Mouse (Mus musculus) embryonic fibroblast, embryonic 13.5 days (primary cell): ENCODE data around the gene Steap3. TPM values are rescaled to one million over a fixed set of nuclear protein-coding genes. Genes with fewer than 3 reads are reported as not detected.

Experiments used
- H3K27ac ChIP-seq: 2 replicates; pipeline ENCODE4 v1.5.1; 2012; ENCODE audit warnings: low read length, control low read depth, inconsistent platforms; ENCODE audit not compliant: insufficient read depth
- H3K4me1 ChIP-seq: 2 replicates; pipeline ENCODE4 v1.6.1; 2011; ENCODE audit warnings: low read length; ENCODE audit not compliant: control insufficient read depth, insufficient read depth
- H3K4me3 ChIP-seq: 2 replicates; pipeline ENCODE4 v1.5.1; 2011; ENCODE audit warnings: mild to moderate bottlenecking, control low read depth, low read length; ENCODE audit not compliant: insufficient read depth
- CTCF ChIP-seq: IDR thresholded peaks from 2 replicates; pipeline ENCODE4 v1.5.1; 2011; ENCODE audit warnings: mild to moderate bottlenecking, control low read depth, low read length, moderate library complexity, borderline replicate concordance; ENCODE audit not compliant: insufficient read depth
- POLR2A ChIP-seq: IDR thresholded peaks from 2 replicates; pipeline ENCODE4 v1.6.1; 2011; ENCODE audit warnings: low read depth, mild to moderate bottlenecking, control low read depth, low read length, moderate library complexity
- polyA plus RNA-seq: library from polyadenylated mRNA; stranded (reverse); fragments of >200 nt; gene quantifications from 2 replicates; pipeline ENCODE4 v1.2.4, GENCODE M21; 2011; ENCODE audit warnings: low read depth; ENCODE audit not compliant: missing spikeins, insufficient read length

Steap3 gene
- polyA plus RNA-seq, 1 experiment: 23.2 TPM

DNA sequence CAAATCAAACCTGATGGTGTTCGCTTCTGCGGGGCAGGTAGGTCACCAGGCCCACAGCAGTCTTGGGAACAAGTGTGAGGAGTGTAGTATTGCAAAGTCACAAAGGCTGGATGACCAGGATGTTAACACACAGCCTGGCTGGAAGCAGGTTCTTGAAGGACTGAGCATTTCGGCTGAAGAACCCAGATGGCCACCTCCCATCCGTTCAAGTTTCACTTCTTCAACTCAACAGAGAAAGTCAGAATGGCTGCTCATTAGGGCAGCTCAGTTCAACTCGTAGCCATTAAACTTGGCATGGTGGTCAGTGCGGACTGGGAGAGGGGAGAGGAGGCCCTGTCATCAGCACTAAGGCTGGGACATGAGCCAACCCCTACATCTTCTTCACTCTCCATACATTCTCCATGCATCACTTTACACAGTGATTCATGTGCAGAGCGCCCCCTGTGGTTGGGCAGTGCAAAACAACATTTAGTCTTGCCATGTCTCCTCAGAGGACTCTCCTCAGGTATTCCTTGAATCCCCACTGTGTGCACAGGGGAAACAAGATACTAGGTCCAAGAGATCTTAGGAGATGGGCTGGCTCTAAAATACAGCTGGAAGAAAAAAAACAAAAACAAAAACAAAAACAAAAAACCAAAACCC lies 19.9 kb downstream of the Steap3 start:
- H3K4me3 ChIP-seq: no peak overlapping the region
- TF ChIP-seq POLR2A (no peak), CTCF (no peak)
- H3K4me1 ChIP-seq: no peaks in the 10 kb centered on the region
- H3K27ac ChIP-seq: no peak overlapping the region

DNA sequence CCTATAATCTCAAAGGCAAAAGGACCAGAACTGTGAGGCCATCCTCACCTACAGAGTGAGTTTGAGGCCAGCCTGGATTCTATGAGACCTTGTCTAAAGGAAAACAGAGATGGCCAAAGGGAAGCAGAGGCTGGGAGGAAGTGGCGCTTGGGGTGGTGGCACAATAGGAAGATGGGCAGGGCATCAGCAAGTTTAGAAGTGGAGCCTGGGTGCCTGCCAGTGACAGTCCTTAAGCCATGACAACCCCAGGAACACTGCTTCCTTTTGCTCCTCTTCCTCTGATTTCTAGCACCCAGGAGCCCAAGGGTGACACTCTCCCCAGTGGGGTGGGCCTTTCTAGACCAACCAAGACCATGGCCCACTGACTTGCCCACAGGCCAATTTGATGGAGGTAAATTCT lies 21.3 kb downstream of the Steap3 start:
- no peaks in the 10 kb centered on the region for H3K4me1 ChIP-seq
- no peak overlapping the region for H3K4me3 ChIP-seq
- TF ChIP-seq POLR2A (no peak), CTCF (no peak)
- no peak overlapping the region for H3K27ac ChIP-seq

DNA sequence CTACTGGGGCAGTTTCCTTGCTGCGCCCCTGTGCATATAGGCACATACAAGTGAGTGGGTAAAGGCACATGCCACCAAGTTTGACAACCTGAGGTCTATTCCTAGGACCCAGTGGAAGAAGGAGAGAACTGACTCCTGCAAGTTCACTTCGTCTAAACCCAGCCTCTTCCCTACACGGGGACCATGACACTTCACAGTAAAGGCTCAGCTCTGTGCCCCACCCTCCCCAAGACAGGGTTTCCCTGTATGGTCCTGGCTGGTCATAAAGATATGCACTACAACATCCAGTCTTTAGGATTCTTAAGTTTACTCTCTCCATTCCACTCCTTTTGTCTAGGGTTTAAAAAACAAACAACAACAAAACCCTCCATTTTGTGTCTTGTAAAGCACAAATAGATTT lies 21.9 kb downstream of the Steap3 start:
- Histone ChIP-seq H3K4me3 (no peak overlapping the region), H3K4me1 (no peaks in the 10 kb centered on the region)
- no peak for TF ChIP-seq CTCF
- no peak for TF ChIP-seq POLR2A

DNA sequence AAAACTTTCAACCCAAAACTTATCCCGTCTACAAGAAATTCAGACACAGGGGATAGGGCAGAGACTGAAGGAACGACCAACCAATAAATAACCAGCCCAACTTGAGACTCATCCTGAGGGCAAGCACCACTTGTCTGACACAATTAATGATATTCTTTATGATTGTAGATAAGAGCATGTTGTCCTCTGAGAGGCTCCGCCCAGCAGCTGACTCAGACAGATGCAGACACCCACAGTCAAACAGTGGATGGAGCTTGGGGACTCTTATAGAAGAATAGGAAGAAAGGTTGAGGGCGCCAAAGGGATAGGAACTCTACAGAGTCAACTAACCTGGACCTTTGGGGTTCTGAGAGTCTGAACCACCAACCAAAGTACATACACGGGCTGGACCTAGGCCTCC lies 22.7 kb downstream of the Steap3 start:
- Histone ChIP-seq H3K4me1 (no peaks in the 10 kb centered on the region), H3K27ac (no peak overlapping the region)
- TF ChIP-seq CTCF (no peak), POLR2A (no peak)

More for the DNA sequence above, 21.9 kb downstream of the Steap3 start:
- no peak overlapping the region for H3K27ac ChIP-seq

DNA sequence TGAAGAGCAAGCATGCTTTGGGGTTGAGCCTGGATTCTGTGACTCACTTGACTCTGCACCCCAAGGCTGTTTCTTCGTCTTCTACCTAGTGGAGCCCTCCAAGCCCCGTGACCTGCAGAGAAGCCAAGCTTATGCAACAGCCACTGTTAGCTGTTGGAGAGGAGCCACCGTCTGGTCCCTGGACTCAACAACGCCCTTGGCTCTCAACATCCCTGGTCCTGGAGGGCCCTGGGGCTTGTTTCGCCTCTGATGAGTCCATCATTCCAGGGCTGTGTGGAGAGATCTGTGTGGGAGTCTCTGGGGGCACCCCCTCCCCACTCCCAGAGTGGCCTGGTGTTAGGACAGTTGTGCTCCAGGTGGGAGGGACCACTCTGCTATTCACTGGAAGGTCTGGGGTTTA lies 24.3 kb downstream of the Steap3 start:
- no peak overlapping the region for H3K4me3 ChIP-seq
- H3K4me1 ChIP-seq: no peaks in the 10 kb centered on the region
- peak overlapping the region; percentile 63 for H3K27ac ChIP-seq
- TF ChIP-seq CTCF (no peak), POLR2A (no peak)

More for the DNA sequence above, 22.7 kb downstream of the Steap3 start:
- H3K4me3 ChIP-seq: no peak overlapping the region

DNA sequence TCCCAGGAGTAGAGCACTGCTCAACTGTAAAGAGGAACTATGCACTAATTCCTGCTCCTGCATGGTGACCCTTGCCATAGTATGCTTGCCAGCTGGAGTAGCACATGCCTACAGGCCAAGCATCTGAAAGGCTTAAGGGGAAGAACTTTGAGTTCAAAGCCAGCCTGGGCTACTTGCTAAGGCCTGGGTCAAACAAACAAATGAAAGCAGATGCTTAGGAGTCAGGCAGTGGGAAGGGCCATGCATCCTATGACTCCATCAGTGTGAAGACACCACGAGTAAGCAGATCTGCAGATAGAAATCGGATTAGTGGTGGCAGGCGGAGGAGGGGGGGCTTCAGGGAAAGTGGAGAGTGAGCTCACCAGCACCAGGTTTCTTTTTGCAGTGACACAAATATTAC lies 25.2 kb downstream of the Steap3 start:
- H3K27ac ChIP-seq: no peak overlapping the region; the same call in 1 of the 2 replicates
- no peaks in the 10 kb centered on the region for H3K4me1 ChIP-seq
- TF ChIP-seq POLR2A (no peak), CTCF (no peak)
- H3K4me3 ChIP-seq: no peak overlapping the region

DNA sequence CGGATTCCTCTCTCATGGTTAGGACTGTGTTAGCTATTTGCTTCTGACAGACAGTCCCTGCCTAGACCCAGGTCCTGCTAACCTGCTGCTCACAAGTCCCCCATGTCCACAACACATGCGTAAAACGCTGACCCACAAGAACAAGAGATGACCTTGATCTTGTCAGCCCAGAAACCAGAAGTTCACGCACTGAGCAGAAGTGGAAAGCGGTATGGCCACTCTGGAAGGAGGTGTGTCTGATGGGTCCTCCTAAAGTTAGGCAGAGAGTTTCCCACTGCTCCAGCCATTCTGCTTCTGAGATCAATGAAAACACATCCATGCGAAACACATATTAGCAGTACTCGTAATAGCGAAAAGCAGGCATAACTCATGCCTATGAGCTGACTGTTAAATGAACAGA lies 25.6 kb downstream of the Steap3 start:
- no peaks in the 10 kb centered on the region for H3K4me1 ChIP-seq
- H3K27ac ChIP-seq: no peak overlapping the region
- no peak for TF ChIP-seq CTCF
- TF ChIP-seq POLR2A: no peak
- H3K4me3 ChIP-seq: no peak overlapping the region

DNA sequence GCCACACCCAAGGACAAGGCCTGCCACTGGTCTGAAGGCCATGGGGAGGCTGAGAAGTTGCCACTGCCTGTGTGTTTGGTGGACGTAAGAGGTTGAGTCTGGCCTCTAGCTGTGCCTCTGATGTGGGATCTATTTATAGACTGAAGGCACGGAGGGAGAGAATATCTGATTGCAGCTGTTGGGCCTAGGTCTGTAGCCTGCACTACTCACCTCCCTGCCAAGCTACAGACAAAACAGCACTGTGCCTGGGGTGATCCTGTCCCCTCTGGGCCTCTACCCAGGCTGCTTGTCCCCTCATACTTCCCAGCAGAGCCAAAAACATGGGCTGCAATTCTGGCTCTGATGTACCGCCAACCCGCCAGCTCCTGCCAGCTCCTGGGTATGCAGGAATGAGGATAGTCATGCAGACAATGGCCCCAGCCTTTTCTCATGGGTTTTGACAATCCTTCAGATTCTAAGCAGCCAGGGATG lies 26.8 kb downstream of the Steap3 start:
- Histone ChIP-seq H3K27ac (no peak overlapping the region; the same call in 1 of the 2 replicates), H3K4me3 (no peak overlapping the region), H3K4me1 (no peaks in the 10 kb centered on the region)
- TF ChIP-seq CTCF: no peak
- no peak for TF ChIP-seq POLR2A

DNA sequence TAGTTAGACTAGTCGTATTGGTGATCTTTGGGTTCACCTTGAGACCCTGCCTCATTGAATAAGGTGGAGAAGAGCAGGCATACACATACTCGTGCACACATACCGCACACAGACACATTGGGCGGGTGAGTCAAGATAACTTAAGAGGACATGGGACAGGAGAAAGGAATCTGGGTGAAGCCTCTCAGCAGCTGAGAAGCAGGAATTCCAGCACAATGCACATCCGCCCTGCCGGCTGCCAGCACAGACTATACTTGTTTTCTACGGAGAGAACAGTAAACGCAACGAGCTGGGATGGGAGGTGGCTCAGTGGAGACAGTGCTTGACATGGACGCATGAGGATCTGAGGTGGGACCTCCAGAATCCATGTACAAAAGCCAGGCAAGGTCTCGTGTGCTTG lies 27.9 kb downstream of the Steap3 start:
- no peak overlapping the region for H3K27ac ChIP-seq
- H3K4me3 ChIP-seq: no peak overlapping the region
- TF ChIP-seq CTCF (no peak), POLR2A (no peak)
- no peaks in the 10 kb centered on the region for H3K4me1 ChIP-seq

DNA sequence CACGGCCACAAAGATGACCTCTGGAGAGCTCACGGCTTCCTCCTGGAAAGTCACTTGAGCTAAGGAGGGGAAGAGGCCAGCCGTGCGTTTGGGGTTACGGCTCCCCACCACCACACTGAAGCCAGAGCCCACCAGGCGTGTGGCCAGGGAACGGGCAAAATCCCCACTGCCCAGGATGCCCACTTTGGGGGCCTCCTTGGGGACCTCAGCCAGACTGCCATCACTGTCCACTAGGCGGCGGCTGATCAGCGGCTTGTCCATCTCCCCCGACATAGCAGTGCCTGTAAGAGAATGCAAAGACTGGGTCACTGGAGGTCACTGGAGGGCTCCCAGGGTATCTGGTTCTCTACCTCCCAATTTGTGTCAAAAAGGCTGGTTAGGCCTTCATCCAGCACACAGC lies 28.5 kb downstream of the Steap3 start:
- no peak overlapping the region for H3K4me3 ChIP-seq
- H3K27ac ChIP-seq: no peak overlapping the region
- H3K4me1 ChIP-seq: no peaks in the 10 kb centered on the region
- TF ChIP-seq CTCF: no peak
- no peak for TF ChIP-seq POLR2A
